ENCODE assay signal across 8 mouse cellular contexts in the genomic region with DNA sequence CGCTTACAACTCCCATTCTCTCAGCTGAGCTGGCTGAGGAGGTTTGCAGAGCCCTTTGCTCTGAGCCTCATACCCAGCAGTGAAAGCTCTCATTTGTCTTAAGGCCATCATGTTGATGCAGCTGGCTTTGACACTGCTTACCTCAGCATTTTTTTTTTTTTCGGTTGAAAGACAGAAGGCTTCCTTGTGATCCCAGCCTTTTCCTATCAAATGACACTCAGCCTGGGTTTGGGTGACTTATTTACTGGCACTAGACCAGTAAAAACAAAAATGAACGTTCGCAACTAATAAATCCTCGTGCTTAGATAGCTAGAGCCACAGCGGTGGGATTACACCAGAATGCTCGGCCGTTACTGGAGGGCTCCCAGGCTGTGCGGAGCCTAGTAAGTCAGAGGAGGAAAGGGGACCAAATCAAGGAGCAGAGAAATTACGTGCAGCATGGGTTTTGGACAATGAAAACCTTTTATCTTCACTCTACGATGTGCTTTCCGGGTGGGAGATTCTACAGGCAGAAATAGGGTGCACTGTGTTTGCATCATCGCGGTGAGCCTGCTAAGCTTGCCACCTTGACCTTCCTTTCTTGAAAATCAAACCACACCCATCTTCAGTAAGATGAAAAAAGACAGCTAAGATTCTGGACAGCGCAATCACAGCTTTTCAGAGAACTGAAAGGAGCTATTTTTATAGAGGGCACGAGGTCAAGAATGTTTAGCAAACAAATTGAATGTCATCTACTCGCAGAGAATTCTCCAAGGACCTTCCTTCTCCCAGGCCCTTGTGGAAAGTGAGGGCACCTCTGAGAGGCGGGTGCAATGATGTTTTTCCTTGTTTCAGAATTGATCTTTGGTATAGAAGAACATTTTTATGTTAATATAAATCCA.
A peak's percentile ranks its signal among the peaks of the same experiment; 100 is the strongest.
DNase-seq lines count a peak whose midpoint lies in the region; ATAC-seq lines count a peak whose summit lies in the region.

No protein-coding gene starts in this region.

- H3K4me3 ChIP-seq in embryonic facial prominence, embryonic 10.5 days = no peak overlapping the region
- no peak overlapping the region for H3K4me3 ChIP-seq in midbrain, embryonic 16.5 days (ENCODE audit: low read depth, low read length)

- H3K36me3 ChIP-seq in embryonic facial prominence, embryonic 10.5 days (replicated peaks) = no peaks in the 10 kb centered on the region
- no peaks in the 10 kb centered on the region for H3K36me3 ChIP-seq in midbrain, embryonic 16.5 days (ENCODE audit: control insufficient read depth, insufficient read depth, low read length)

- H3K27ac ChIP-seq in embryonic facial prominence, embryonic 10.5 days (replicated peaks) = peak overlapping the region; percentile 75
- H3K27ac ChIP-seq in midbrain, embryonic 16.5 days (ENCODE audit: low read length) = peak overlapping the region; percentile 78

- H3K4me2 ChIP-seq in midbrain, embryonic 16.5 days (ENCODE audit: low read length) = peak overlapping the region; percentile 39

- ATAC-seq in cerebellum, adult (ENCODE audit: insufficient number of reproducible peaks, low FRiP score, low TSS enrichment) = peak; percentile 49; the same call in 1 of the 2 replicates
- ATAC-seq in midbrain, embryonic 16.5 days = peak; percentile 81
- no peak for ATAC-seq in megakaryocyte progenitor cell, adult 5-6 weeks (replicated peaks; ENCODE audit: poor library complexity)

- DNase-seq in cerebellum, adult 18-20 months = no peak
- DNase-seq in embryonic facial prominence, embryonic 10.5 days (ENCODE audit: low spot score) = peak; percentile 25
- peak; percentile 20 to 43 for DNase-seq in heart, postnatal 14 days
- DNase-seq in layer of hippocampus, adult 9-11 months = peak; percentile 18
- DNase-seq in testis, postnatal 14 days (ENCODE audit: low spot score) = no peak

- WGBS in embryonic facial prominence, embryonic 10.5 days = 32% methylated on average over 18 of the region's 18 CpGs
- 11% methylated on average over 18 of the region's 18 CpGs for WGBS in midbrain, embryonic 16.5 days

- peaks cover 22% of the 10 kb centered on the region for H3K4me1 ChIP-seq in embryonic facial prominence, embryonic 10.5 days
- peaks cover 15% of the 10 kb centered on the region for H3K4me1 ChIP-seq in midbrain, embryonic 16.5 days (ENCODE audit: control insufficient read depth, insufficient read depth, low read length)

- intact Hi-C loops in heart, postnatal 14 days (cut with DNase I) = no loop called here

- H3K9me3 ChIP-seq in embryonic facial prominence, embryonic 10.5 days = no peaks in the 10 kb centered on the region
- H3K9me3 ChIP-seq in midbrain, embryonic 16.5 days (replicated peaks; ENCODE audit: control insufficient read depth, low read length, poor library complexity, severe bottlenecking) = no peaks in the 10 kb centered on the region

- no peak overlapping the region; the same call in 1 of the 2 replicates for H3K9ac ChIP-seq in midbrain, embryonic 16.5 days (ENCODE audit: low read depth, low read length)

- peaks cover 4% of the 10 kb centered on the region; the same call in 1 of the 2 replicates for H3K27me3 ChIP-seq in embryonic facial prominence, embryonic 10.5 days (replicated peaks; ENCODE audit: low read depth, poor library complexity, severe bottlenecking)
- H3K27me3 ChIP-seq in midbrain, embryonic 16.5 days (ENCODE audit: control insufficient read depth, insufficient read depth, low read depth, low read length) = no peaks in the 10 kb centered on the region

Comparison
In these comparisons a context has a peak if more than half of its experiments do, and no peak if none do; other contexts are left out.
1. DNase-seq: peak in embryonic facial prominence, embryonic 10.5 days (single experiment), heart, postnatal 14 days (2 of 2) and layer of hippocampus, adult 9-11 months (single experiment); none in cerebellum, adult 18-20 months (0 of 2) and testis, postnatal 14 days (single experiment).